Mouse (Mus musculus) liver, adult 2 months (tissue): ENCODE results near the gene Ice1. TPM values are rescaled to one million over a fixed set of nuclear protein-coding genes. Genes with fewer than 3 reads are reported as not detected.

ENCODE experiments used
- DNase-seq: peaks from one replicate; pipeline ENCODE4 v3.0.0-alpha.2; 2011; ENCODE audit warnings: low read depth, low spot score; ENCODE audit errors: extremely low read depth
- H3K27ac ChIP-seq: fragments of 200-500 bp; replicated peaks from 2 replicates; pipeline ENCODE4 v1.5.1; 2012; ENCODE audit warnings: low read depth, mild to moderate bottlenecking, control low read depth, inconsistent platforms, low read length; ENCODE audit not compliant: insufficient read depth
- H3K27me3 ChIP-seq: fragments of 200-500 bp; 2 replicates; pipeline ENCODE4 v1.6.1; 2012; ENCODE audit warnings: mild to moderate bottlenecking, moderate library complexity, low read length, inconsistent platforms; ENCODE audit not compliant: control insufficient read depth, insufficient read depth
- H3K36me3 ChIP-seq: fragments of 200-500 bp; 2 replicates; pipeline ENCODE4 v1.6.1; 2012; ENCODE audit warnings: low read length, inconsistent platforms; ENCODE audit not compliant: control insufficient read depth, insufficient read depth
- H3K4me1 ChIP-seq: fragments of 200-500 bp; 2 replicates; pipeline ENCODE4 v1.6.1; 2011; ENCODE audit warnings: low read length; ENCODE audit not compliant: control insufficient read depth, insufficient read depth
- H3K4me3 ChIP-seq: fragments of 200-500 bp; 2 replicates; pipeline ENCODE4 v1.5.1; 2011; ENCODE audit warnings: low read depth, mild to moderate bottlenecking, control low read depth, low read length, moderate library complexity; ENCODE audit not compliant: insufficient read depth
- H3K79me2 ChIP-seq: fragments of 200-500 bp; 2 replicates; pipeline ENCODE4 v1.6.1; 2012; ENCODE audit warnings: inconsistent platforms, mild to moderate bottlenecking, low read length, moderate library complexity; ENCODE audit not compliant: control insufficient read depth, insufficient read depth
- H3K9ac ChIP-seq: fragments of 200-500 bp; 2 replicates; pipeline ENCODE4 v1.6.1; 2012; ENCODE audit warnings: low read depth, mild to moderate bottlenecking, control low read depth, inconsistent platforms, low read length
- CTCF ChIP-seq: fragments of 200-500 bp; IDR thresholded peaks from 2 replicates; pipeline ENCODE4 v1.5.1; 2011; ENCODE audit warnings: low read depth, low read length, control low read depth
- POLR2A ChIP-seq: fragments of 200-500 bp; IDR thresholded peaks from 2 replicates; pipeline ENCODE4 v1.6.1; 2011; ENCODE audit warnings: low read length, control low read depth; ENCODE audit not compliant: insufficient read depth; ENCODE audit errors: extremely low read depth
- WGBS: fragments of 180-500 bp; shearing (Covaris S2); methylation state at CpG from one replicate; pipeline ENCODE4 v1.1.7; 2018; 5-methylcytosine and 5-hydroxymethylcytosine counted together
- polyA plus RNA-seq: library from polyadenylated mRNA; depleted of rRNA; stranded (reverse); fragments of >200 nt; gene quantifications from 2 replicates; pipeline ENCODE4 v1.2.3, GENCODE M21; 2012
- total RNA-seq: library from RNA; depleted of rRNA; stranded (reverse); fragments of >200 nt; gene quantifications from 2 replicates; pipeline ENCODE4 v1.2.3, GENCODE M21; 2014

Gene Ice1
- total and polyA plus RNA-seq, 2 experiments = 8.5 to 12.2 TPM

DNA sequence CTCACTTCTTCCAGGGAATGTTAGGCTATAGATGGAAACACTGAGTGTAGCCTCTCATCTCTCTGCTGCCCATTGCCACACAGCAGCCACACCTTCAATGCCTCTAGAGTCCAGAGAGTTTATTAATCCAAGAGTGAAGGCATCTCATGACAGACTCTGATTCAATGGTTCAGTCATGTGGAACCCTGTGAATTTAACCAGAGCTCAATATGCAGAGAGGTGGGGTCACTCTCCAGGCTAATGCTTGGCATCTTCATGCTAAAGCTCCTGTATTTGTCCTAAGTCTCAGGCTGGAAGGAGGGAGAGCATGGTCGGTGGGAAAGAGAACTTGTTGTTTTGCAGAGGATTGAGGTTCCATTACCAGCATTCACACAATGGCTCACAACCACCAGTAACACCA, 97.6 kb downstream of the Ice1 start:
- WGBS = 56% methylated on average over 1 of the region's 1 CpGs
- TF ChIP-seq CTCF = no peak
- TF ChIP-seq POLR2A = no peak

DNA sequence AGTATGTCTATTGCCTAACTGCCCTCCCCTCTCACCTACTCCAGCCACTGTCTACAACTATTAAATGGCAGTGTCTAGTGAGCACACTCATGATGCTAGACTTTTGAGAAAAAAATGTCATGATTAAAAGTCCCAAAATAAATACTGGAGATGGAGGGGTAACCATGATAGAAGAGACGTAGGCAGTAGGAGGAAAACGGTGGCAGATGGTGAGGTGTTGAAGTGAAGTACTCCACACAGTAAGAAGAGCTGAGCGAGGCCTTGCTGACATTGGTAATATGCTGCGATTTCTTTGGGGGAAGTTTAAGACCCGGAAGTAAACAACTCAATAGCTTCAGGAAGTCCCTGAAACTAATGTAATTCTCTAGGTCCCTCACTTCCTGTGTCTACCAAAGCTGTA, 104.0 kb downstream of the Ice1 start:
- DNase-seq = no peak
- WGBS = 90% methylated on average over 5 of the region's 5 CpGs
- no peaks in the 10 kb centered on the region for H3K36me3 ChIP-seq

More for the DNA sequence above, 97.6 kb downstream of the Ice1 start:
- no peak for DNase-seq
- Histone ChIP-seq H3K79me2 (no peaks in the 10 kb centered on the region), H3K27ac (no peak overlapping the region), H3K36me3 (no peaks in the 10 kb centered on the region), H3K4me1 (no peaks in the 10 kb centered on the region), H3K4me3 (no peak overlapping the region), H3K27me3 (no peaks in the 10 kb centered on the region), H3K9ac (no peak overlapping the region)

GRCm38 (mm10) chr13:70532719-70533118, 104.7 kb downstream of the Ice1 start:
- no peak for DNase-seq
- Histone ChIP-seq H3K4me1 (no peaks in the 10 kb centered on the region), H3K27ac (no peak overlapping the region), H3K27me3 (no peaks in the 10 kb centered on the region), H3K4me3 (no peak overlapping the region), H3K36me3 (no peaks in the 10 kb centered on the region), H3K79me2 (no peaks in the 10 kb centered on the region), H3K9ac (no peak overlapping the region)
- no peak for TF ChIP-seq CTCF
- no peak for TF ChIP-seq POLR2A
- WGBS = 85% methylated on average over 10 of the region's 10 CpGs

More for the DNA sequence above, 104.0 kb downstream of the Ice1 start:
- Histone ChIP-seq H3K27ac (no peak overlapping the region), H3K9ac (no peak overlapping the region), H3K79me2 (no peaks in the 10 kb centered on the region), H3K4me3 (no peak overlapping the region), H3K4me1 (no peaks in the 10 kb centered on the region), H3K27me3 (no peaks in the 10 kb centered on the region)
- no peak for TF ChIP-seq POLR2A
- no peak for TF ChIP-seq CTCF

- Histone ChIP-seq H3K9ac (no peak overlapping the region), H3K27ac (no peak overlapping the region), H3K27me3 (no peaks in the 10 kb centered on the region), H3K36me3 (no peaks in the 10 kb centered on the region), H3K4me3 (no peak overlapping the region), H3K4me1 (no peaks in the 10 kb centered on the region), H3K79me2 (no peaks in the 10 kb centered on the region)
- DNase-seq = no peak
- WGBS = 69% methylated on average over 2 of the region's 2 CpGs
- TF ChIP-seq CTCF (no peak), POLR2A (no peak)
These were observed 119.8 kb downstream of the Ice1 start for GRCm38 (mm10) chr13:70517651-70518050.

DNA sequence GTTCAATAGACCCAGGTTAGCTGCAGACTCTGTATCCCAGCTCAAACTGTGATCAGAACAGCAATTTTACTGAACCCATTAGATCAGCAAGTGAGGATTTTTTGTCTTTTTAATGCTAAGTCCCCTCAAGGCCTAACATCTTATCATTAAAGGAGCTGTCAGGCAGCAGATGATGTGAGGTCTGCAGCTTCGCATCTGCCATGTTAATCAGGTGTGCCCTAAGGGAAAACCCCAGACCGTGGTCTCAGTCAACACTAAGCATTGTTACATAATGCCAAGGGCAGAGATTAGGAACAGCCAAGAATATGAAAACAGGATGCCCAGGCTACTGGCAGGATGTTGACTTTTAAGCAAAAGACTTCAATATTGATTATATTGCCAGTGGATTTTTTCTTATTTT, 122.4 kb downstream of the Ice1 start:
- TF ChIP-seq CTCF (no peak), POLR2A (no peak)
- no peak for DNase-seq
- Histone ChIP-seq H3K36me3 (no peaks in the 10 kb centered on the region), H3K27me3 (no peaks in the 10 kb centered on the region), H3K4me3 (no peak overlapping the region), H3K27ac (no peak overlapping the region), H3K79me2 (no peaks in the 10 kb centered on the region), H3K4me1 (no peaks in the 10 kb centered on the region), H3K9ac (no peak overlapping the region)
- WGBS = 59% methylated on average over 2 of the region's 2 CpGs

GRCm38 (mm10) chr13:70510199-70510598, 127.2 kb downstream of the Ice1 start:
- Histone ChIP-seq H3K9ac (no peak overlapping the region), H3K4me1 (no peaks in the 10 kb centered on the region), H3K36me3 (no peaks in the 10 kb centered on the region), H3K27ac (no peak overlapping the region), H3K79me2 (no peaks in the 10 kb centered on the region), H3K4me3 (no peak overlapping the region), H3K27me3 (no peaks in the 10 kb centered on the region)
- TF ChIP-seq CTCF = no peak
- TF ChIP-seq POLR2A = no peak
- WGBS = 73% methylated on average over 5 of the region's 5 CpGs
- DNase-seq = no peak
